Mouse (Mus musculus): Measurements from ENCODE around the gene Kif1b.
A peak's percentile ranks its signal among the peaks of the same experiment; 100 is the strongest.
"Not testable (repeated sequence)": the region's sequence is repeated elsewhere in the genome, so short reads cannot be mapped to it uniquely, and the experiment has no call there.

The Kif1b gene

DNA sequence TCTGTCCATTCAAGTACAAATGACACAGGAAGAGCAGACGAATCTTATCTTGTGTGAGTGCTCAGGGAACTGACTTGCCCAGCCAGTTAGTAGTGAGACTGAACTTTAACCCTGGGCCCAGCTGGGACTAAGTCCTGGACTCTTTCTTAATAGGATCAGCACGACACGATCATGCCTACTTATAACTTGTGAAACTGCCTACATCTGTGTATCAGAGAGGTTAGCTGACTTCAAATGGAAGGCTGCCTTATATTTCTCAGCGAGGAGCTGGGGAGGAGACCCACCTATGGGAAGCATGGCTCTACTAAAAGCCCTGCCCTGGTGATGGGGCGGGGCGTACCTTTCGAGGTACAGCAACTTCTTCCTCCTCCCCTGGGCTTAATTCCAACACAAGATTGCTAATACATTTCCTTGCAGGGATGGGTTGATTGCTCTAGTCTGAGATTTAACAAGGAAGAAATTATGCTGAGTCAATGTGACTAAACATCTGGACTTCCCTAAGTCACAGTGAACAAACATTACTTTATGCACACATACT lies 137.0 kb downstream of the Kif1b start:
- no peak for DNase-seq (ENCODE audit: low read depth)

DNA sequence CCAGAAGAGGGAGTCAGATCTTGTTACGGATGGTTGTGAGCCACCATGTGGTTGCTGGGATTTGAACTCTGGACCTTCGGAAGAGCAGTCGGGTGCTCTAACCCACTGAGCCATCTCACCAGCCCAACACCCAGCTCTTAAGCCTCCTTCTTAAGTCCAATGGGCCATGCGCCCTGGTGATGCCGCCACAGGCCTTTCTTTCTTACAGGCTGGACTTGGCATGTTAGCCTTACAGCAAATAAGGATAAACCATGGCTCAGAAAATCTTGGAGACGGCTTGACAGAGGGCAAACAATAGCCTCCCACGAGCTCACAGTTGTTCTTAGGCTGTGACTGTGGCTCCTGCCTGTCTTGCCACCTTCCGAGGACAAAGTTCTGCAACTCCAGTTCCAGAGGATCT lies 137.6 kb downstream of the Kif1b start:
- not testable (repeated sequence) for DNase-seq (ENCODE audit: low read depth)

DNA sequence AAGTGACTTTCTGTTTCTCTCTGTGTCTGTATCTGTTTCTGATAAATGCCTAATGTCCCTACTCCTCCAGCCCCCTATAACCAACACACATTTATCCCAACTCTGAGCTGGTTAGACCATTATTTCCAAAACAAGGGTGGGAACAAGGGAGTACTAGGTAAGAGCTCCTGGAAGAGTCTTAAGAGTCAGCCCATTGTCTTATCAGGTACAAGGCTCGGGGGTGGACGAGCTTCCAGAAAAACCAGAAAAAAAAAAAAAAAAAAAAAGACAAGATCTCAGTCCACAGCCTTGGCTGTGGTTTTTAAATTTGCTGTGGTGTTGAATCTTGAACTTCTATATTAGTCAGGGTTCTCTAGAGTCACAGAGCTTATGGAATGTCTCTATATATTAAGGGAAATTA lies 139.5 kb downstream of the Kif1b start:
- DNase-seq (ENCODE audit: low read depth) = no peak

DNA sequence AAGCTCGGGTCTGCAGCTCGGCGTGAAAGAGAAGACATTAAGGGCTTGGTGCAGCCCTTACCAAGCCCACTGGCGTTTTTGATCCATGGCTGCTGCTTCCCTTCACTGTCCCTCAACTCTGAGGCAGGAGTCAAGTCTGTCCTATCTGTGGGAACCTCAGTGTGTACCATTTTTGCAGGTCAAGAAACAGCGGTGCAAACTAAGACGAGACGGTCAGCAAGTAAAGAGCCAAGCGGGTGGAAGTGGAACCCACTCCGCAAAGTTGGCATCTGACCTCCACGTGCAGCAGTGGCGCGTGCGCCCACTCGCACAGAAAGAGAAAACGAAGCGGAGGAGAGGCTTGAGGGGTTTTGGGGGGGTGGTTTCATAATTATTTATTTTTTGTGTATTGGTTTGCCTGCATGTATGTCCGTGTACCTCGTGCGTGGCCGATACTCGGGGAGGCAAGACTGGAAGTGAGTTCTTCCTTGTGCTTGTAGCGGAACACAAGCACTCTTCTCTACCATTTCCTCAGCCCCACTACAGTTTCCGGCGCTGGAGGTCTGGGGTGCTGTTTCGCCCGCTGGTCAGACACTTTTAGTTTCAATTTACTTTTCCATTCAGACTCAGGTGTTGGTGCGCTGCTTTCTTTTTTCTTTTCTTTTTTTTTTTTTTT lies 140.4 kb downstream of the Kif1b start:
- peak; percentile 63 for DNase-seq (ENCODE audit: low read depth)

DNA sequence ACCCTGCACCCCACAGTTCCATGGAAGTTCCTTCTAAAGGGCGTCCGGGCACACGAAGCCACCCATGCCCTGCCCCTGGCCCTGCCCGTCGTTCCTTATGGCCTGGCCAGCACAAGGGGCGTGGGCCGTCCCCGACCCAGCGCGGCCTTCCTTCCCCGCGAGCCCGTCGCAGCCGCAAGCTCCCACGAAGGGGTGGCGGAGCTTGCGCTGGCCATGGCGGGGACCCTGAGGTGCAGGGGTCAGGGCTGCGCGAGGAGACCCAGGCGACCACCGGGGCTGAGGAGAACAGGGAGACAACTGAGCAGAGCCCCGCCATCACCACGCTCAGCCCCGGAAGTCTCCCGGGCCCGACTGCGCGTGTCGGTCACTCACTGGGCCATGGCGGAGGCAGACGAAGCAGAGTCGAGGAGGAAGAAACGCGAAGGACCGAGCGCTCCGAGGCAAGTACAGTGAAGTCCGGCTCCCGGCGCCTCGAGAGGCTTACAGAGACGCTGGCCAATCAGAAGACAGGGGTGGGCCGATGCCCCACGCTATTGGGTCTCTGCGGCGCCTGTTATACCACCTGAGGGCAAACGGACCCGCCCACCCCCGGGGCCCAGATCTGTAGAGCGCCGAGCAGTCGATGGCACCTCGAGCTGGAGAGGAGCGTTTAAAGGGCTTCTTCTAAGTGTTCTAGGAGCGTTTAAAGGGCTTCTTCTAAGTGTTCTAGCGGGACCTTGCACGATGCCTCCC lies 141.1 kb downstream of the Kif1b start, which contains the start of gene Pgd:
Gene Pgd (minus strand): TSS at position 557 of the 732 bp plus-strand sequence.
- peak; percentile 94 for DNase-seq (ENCODE audit: low read depth)

DNA sequence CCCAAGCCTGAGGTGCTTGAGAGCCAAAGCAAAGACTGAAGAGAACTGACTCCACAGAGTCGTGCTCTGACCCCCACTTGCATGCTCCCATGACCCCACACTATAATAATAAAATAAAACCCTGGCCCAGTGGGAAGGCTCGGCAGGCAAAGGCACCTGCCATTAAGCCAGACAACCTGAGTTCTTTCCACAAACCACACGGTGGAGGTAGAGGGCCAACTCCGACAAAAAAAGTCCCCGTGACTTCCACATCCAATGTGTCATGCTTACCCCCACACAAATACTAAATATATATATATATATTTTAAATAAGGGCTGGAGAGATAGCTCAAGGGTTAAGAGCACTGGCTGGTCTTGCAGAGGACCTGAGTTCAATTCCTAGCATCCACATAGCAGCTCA lies 143.3 kb downstream of the Kif1b start:
- no peak for DNase-seq (ENCODE audit: low read depth)

DNA sequence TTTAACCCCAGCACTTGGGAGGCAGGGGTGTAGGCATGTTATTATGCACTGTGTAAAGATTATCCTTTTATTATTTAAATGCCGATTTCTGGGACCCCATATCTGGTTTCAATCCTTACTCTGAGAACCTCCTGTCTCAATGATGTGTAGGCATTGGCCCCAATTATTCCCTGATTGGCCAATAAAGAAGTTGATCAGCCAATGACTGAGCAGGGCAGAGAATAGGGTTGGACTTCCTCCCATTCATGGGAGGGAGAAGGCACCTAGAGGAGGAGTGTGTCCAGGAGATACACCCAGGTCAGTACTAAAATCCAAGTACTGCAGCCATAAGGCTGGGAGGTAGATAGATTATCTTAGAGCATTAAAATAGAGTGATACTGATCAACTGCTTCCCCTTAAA lies 144.3 kb downstream of the Kif1b start:
- DNase-seq (ENCODE audit: low read depth) = no peak

DNA sequence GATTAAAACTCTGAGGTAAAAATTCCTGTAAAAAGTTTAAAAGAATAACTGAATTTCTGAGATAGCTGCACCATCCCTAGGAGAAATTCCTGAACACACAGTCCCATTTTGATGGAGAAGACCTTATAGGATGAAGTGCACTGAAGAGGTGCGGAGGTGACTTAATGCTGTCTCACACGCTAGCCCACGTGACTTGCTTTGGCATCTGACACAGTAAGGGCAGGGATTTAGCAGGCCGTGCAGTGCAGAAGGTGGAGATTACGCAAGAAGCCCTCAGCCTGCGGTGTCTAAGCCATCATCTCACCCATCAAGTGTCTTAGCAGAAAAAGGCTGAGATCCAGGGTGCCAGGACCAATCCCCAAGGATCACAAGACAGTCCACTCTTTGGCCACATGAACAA lies 146.3 kb downstream of the Kif1b start:
- DNase-seq (ENCODE audit: low read depth) = no peak

DNA sequence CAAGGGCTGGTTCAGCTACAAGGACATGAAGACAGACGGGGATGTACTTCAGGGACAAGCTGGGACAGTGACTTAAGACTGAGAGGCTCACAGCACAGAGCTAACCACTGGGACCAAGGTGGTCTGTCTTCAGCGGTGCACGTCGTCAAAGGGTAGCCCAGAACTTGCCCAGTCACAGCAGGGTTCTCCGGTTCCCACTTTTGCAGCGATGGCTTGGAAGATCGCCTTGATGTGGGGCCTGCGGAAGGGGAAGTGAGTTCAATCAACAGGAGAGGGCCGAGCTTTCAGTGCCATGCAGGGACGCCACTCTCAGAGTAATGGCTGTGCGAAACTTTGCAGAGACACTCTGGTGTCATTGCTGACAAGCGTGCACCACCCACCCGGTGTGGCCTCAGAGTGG lies 147.6 kb downstream of the Kif1b start:
- no peak for DNase-seq (ENCODE audit: low read depth)

DNA sequence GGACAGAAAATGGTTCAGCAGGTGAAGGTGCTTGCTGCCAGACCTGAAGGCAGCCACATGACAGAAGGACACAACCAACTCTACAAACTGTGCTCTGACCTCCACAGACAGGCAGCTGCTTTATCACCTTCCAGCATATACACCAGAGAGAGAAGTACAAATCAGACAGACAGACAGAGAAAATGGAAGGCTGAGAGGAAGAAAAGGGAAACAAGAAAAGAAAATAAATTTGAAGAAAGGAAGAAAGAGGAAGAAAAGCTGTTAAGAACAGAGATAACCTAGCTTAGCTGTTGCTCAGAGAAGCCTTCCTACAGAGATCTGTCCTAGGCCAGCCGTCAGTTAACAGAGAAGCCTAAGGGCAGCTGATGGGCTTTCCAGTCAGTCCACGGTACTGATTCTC lies 148.3 kb downstream of the Kif1b start:
- DNase-seq (ENCODE audit: low read depth) = no peak

DNA sequence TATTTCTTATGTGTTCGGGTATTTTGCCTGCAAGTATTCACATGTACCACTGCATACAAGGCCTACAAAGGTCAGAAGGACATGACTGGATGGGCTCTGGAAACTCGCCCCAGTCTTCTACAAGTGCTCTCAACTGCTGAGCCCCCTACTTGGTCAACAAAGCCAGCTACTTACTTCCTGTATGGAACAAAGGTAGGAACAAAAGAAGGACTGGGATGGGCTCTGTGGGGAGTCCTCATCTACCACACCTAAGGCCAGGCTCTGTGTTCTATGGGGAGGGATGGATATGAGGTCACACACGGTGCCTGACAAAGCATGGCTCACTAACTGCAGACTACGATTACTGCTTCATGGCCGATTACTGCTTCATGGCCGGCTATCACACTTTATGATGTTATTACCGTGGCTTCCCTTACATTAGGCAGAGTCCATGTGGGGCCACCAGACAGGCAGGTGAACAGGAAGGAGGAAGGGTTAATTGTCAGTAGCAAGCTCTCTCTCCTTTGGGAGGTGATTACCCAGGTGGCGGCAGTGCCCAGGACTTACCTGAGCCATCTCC lies 150.0 kb downstream of the Kif1b start:
- no peak for DNase-seq (ENCODE audit: low read depth)

DNA sequence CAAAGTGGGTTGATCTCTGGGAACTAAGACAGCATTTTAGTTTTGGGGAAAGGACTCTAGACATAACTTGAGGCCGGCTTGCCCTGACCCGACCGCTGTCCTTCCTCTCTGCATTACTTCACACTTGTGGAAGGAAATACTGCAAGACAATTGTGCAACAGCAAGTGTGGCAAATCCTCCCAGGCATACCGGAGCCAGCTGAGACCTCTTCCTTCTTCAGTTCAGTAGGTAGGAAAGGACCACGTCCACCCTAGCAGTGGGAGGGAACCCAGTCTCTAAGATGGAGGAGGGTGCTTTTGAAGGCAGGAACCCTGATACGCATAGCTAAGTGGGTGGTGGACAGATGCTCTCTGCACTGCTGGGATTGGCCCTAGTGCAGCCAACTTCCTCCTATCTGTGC lies 151.8 kb downstream of the Kif1b start:
- no peak for DNase-seq (ENCODE audit: low read depth)

DNA sequence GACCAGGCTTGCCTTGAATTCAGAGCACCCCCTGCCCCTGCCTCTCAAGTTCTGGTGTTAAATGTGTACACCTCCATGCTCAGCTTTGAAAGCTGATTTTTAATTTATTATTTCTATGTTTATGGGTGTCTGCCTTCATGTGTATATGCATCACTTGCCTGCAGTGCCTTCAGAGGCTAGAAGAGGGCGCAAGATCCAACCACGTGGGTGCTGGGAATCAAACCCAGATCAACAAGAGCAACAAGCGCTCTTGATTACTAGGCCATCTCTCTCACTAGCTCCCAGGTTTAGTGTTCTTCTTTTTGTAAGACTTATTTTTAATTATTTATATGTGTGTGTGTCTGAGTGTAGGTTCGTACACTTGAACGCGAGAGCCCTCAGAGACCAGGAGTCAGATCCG lies 152.6 kb downstream of the Kif1b start:
- DNase-seq (ENCODE audit: low read depth) = no peak

DNA sequence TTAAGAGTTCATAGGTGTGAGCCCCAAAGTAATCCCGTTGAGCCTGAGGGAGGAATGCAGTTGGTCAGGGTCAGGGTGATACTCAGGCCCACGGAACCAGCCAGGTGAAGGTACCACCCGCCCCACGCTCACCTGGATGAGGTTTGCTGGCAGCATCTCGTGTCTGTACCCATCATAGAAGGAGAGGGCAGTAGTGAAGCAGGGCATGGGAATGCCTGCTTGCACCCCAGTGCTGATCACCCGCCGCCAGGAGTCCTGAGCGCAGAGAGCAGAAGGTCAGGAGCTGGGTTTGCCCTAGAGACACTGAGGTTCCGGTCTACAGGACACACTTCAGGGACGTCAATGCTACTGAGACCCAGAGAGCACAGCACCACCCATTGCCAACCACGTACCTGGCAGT lies 156.8 kb downstream of the Kif1b start:
- DNase-seq (ENCODE audit: low read depth) = no peak

DNA sequence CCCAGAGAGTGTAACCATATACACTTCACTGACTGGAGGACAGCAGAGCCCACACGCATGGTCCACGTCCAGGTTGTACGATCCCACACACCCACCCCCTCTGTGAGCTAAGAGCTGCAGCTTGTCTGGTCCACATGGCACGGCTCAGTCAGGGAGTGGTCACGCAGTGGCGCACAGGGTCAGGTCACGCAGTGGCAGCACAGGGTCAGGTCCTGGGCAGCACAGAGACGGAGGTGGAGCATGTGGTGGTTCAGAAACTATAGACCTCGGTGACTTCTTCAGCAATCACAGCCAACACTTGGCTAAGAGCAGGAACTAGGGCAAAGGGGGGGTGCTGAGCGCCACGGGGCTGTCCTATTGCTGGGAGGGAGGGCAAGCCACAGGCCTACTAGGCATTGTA lies 157.2 kb downstream of the Kif1b start:
- DNase-seq (ENCODE audit: low read depth) = no peak

DNA sequence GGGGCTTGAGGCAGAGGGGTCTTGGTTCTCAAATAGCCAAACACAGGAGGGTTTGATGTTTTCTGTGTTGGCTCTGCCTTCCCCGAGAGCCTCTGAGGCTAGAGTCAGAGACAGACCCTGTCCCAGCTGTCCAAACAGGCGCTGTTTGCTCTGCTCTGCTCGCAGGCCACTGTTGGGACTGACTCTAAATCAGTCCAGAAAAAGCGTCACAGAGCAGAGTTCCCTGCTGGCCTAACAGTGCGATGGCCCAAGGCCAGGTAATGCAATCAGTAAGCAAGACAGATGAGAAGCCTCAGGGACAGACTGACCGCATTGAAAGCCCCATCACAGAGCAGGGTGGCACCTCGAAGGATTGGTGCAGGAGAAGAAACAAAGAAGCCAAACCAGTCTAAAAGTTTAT lies 157.9 kb downstream of the Kif1b start:
- DNase-seq (ENCODE audit: low read depth) = no peak

DNA sequence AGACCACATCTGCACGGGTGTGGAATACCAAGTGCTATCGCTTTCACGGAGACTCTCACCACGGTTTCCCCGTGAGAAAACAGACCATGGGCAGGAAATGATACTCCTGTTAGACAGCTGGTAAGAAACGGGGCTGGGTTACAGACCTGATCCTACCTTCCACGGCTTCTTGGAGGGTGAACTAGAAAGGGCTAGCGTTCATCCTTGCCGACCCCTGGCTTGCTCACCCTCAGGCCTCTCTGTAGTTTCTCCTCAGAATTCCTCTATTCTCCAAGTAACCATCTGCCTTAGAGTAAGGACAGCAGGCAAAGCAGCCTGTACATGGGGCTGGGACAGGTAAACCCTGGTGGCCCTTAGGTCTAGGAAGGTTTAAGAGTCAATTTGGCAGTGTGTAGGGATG lies 158.3 kb downstream of the Kif1b start:
- no peak for DNase-seq (ENCODE audit: low read depth)

DNA sequence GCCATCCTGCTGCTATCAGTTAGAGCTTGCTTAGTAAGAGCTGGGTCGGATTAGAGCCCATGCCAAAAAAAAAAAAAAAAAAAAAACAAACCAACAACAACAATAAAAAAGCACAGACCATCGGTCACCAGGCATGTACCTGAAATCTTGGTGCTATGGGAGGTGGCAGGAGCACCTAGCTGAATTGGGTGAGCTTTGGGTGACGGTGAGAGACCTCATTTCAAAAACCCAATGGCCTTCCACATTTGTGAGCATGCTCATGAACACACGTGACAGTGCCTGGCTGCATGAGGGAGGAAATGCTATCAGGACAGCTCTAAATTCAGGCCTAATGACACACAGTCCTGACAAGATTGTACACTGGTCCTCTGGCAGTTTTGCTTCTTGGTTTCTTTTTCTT lies 159.4 kb downstream of the Kif1b start:
- DNase-seq (ENCODE audit: low read depth) = no peak

DNA sequence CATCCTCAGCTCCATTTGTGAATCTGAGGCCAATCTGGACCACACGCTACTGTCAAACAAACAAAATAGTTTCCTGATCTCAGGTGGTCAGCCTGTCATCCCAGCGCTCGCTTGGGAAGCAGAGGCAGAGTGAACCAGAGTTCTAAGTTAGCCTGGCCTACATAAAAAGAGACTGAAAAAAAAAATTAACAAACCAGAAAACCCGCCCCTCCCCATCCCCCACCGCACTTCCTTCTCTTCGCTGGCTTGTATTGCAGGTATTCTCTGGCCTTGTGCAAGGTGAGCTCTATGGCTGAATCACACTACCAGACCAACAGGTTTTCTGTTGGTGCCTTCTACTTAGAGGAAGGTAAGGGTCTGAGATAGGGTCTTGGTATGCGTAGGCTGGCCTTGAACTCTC lies 160.0 kb downstream of the Kif1b start:
- peak; percentile 67 for DNase-seq (ENCODE audit: low read depth)

DNA sequence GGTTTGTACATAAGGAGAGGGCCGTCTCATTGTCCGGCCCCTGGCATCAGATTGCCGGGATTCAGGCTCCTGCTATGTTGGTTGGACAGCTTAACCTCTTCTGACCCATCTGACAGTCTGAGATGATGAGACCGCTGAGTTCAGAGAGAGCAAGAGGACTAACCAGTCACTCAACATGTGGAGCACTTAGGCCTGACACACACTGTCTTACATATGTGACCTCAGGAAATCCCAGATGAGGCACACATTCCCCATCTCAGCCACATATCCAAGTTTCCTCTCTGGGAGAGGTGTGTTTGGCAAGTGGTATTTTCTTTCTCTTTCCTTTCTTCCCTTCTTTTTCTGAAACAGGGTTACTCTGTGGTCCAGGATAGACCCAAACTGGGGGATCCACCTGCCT lies 162.3 kb downstream of the Kif1b start:
- DNase-seq (ENCODE audit: low read depth) = peak; percentile 29

DNA sequence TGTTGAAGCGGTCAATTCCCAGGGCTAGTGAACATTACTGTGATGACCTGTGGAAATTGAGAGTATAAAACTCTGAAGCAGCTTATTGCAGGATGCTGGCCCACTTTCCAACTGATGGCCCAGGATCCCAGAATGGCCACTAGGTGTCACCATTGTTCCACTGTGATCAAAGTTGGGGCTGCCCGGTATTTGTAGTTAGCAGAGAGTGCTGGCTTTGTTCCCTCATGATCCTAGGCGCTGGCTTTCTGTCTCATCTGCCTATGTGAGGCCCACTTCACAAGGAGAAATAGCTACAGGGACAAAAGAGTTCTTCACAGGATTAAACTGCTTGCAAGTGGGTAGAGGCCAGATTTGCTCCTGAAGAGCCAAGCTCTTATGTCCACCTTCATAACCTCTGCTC lies 163.0 kb downstream of the Kif1b start:
- DNase-seq (ENCODE audit: low read depth) = peak; percentile 92

DNA sequence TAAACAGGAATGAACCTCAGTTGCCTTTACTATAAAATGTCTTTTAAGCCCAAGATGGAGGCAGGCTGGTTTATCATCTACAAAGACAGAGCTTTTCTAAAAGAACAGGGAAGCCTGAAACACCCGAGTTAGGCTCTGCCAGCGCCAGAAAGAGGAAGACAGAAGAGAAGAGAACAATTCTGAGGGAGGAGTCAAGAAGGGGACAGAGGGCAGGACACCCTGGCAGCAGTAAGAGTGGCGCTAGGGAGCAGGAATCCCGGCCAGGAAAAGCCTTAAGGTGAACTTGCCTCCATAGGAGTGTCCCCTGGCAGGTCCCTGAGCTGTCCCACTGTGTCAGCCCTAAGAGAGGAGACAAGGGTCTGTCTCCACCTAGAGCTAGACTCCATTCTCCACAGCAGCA lies 163.9 kb downstream of the Kif1b start:
- DNase-seq (ENCODE audit: low read depth) = no peak

DNA sequence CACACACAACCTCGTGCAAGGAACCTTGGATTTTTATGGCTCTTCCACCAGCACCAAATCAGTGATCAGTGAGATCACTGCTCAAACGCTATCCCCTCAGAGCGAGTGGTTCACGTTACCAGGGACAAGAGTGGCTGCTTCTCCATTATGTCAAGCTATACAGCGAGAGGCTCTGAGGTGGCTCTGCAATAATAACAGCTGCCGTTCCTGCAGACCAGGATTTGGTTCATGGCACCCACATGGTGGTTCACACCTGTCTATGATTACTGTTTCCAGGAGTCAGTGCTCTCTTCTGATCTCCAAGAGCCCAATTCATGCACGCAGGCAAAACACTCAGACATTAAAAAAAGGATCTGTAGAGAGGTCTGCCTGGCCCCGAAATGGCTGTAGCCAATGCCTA lies 169.0 kb downstream of the Kif1b start:
- DNase-seq (ENCODE audit: low read depth) = no peak
